Mouse (Mus musculus) liver, embryonic 14.5 days (tissue): ENCODE results near the gene Kyat1. TPM values are rescaled to one million over a fixed set of nuclear protein-coding genes. Genes with fewer than 3 reads are reported as not detected.

Experiments used
- ATAC-seq: fragments of 200-750 bp; cut with Nextera tagmentation; 2 replicates; pipeline ENCODE4 v1.8.0; 2017; ENCODE audit warnings: moderate number of reproducible peaks, mild to moderate bottlenecking, moderate library complexity; ENCODE audit not compliant: insufficient read depth
- DNase-seq, 3 experiments: peaks; one replicate each; pipeline ENCODE4 v3.0.0-alpha.2; 2012 to 2013; ENCODE audit warnings: low read depth in 3 of 3, low spot score in 3 of 3
- H3K27ac ChIP-seq: fragments of 300-500 bp; sonication (generic); 2 replicates; pipeline ENCODE4 v1.5.1; 2014; ENCODE audit warnings: moderate library complexity, mild to moderate bottlenecking, control low read depth, inconsistent platforms
- H3K27me3 ChIP-seq: fragments of 300-500 bp; sonication (generic); 2 replicates; pipeline ENCODE4 v1.6.1; 2014; ENCODE audit warnings: mild to moderate bottlenecking, low read length, moderate library complexity; ENCODE audit not compliant: control insufficient read depth, insufficient read depth
- H3K36me3 ChIP-seq: fragments of 300-500 bp; sonication (generic); replicated peaks from 2 replicates; pipeline ENCODE4 v1.6.1; 2014; ENCODE audit warnings: low read depth; ENCODE audit not compliant: control insufficient read depth, insufficient read depth
- H3K4me1 ChIP-seq, 2 experiments: fragments of 200-500 bp in 1 of 2; fragments of 300-500 bp in 1 of 2; sonication (generic) in 1 of 2; replicated peaks; 2 replicates each; pipeline ENCODE4 v1.6.1; 2012 to 2014; ENCODE audit warnings: antibody characterized with exemption in 1 of 2, inconsistent platforms in 1 of 2, low read length in 1 of 2; ENCODE audit not compliant: control insufficient read depth in 2 of 2, insufficient read depth in 2 of 2
- H3K4me2 ChIP-seq: fragments of 300-500 bp; sonication (generic); 2 replicates; pipeline ENCODE4 v1.6.1; 2014; ENCODE audit warnings: low read depth, mild to moderate bottlenecking, control low read depth, moderate library complexity
- H3K4me3 ChIP-seq, 2 experiments: fragments of 200-500 bp in 1 of 2; fragments of 300-500 bp in 1 of 2; sonication (generic) in 1 of 2; 2 replicates each; pipeline ENCODE4 v1.5.1; 2012 to 2014; ENCODE audit warnings: low read depth in 2 of 2, low read length in 2 of 2, mild to moderate bottlenecking in 2 of 2, control low read depth in 1 of 2, inconsistent platforms in 1 of 2, moderate library complexity in 1 of 2; ENCODE audit not compliant: insufficient read depth in 1 of 2
- H3K9ac ChIP-seq: fragments of 300-500 bp; sonication (generic); replicated peaks from 2 replicates; pipeline ENCODE4 v1.6.1; 2014; ENCODE audit warnings: mild to moderate bottlenecking, control low read depth, moderate library complexity
- H3K9me3 ChIP-seq: fragments of 300-500 bp; sonication (generic); 2 replicates; pipeline ENCODE4 v1.6.1; 2016; ENCODE audit warnings: low read length, mixed read lengths; ENCODE audit not compliant: control insufficient read depth
- CTCF ChIP-seq: IDR thresholded peaks from 2 replicates; pipeline ENCODE4 v1.5.1; 2016; ENCODE audit warnings: antibody characterized with exemption, low read depth, control low read depth
- EP300 ChIP-seq: IDR thresholded peaks from 2 replicates; pipeline ENCODE4 v1.6.1; 2016; ENCODE audit warnings: antibody characterized with exemption, low read depth
- WGBS: fragments of 180-500 bp; shearing (Covaris S2); extraction: QIAGEN DNeasy Blood & Tissue Kit; methylation state at CpG from one replicate; pipeline ENCODE4 v1.1.7; 2014; ENCODE audit not compliant: insufficient replicate concordance; 5-methylcytosine and 5-hydroxymethylcytosine counted together
- polyA plus RNA-seq, 2 experiments: library from polyadenylated mRNA; depleted of rRNA in 1 of 2; stranded (reverse) in 1 of 2; unstranded in 1 of 2; fragments of >200 nt; fragmentation: Nextera tagmentation in 1 of 2; extraction: Ambion mirVana in 1 of 2; gene quantifications; 2 replicates each; pipeline versions ENCODE4 v1.2.1 to v1.2.3; 2012 to 2014

Gene Kyat1
- polyA plus RNA-seq, 2 experiments, result 9.5 to 14.3 TPM

DNA sequence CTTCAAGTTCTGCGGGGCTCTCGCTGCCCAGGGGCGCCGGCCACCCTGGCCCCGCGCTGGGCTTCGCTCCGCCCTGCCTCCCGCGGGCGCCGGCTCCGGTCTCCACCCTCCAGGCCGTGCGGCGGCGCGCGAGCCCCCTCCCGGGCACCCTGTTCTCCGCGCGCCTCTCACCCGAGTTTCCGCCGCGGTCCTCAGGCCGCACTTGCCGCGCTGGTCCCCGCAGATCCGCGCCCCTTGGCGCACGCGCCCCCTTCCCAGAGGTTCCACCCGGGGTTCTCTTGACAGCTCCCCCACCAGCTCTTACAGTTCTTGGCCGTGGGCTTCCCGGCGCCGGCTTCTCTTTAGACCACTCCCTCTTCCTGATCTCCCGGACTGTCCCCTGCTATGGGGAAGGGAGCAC, 32.2 kb upstream of the Kyat1 start:
- Histone ChIP-seq H3K27ac (peak overlapping the region; percentile 53), H3K9ac (peak overlapping the region; percentile 83), H3K27me3 (no peaks in the 10 kb centered on the region), H3K4me1 (peaks cover 12 to 31% of the 10 kb centered on the region in 2 experiments), H3K9me3 (no peaks in the 10 kb centered on the region), H3K36me3 (peaks cover 10% of the 10 kb centered on the region), H3K4me3 (peak overlapping the region; percentile 84 to 94), H3K4me2 (peak overlapping the region; percentile 94)
- ATAC-seq (peak; percentile 84), DNase-seq (no peak)
- under 1% methylated on average over 42 of the region's 42 CpGs for WGBS
- no peak for TF ChIP-seq CTCF
- TF ChIP-seq EP300, result no peak

DNA sequence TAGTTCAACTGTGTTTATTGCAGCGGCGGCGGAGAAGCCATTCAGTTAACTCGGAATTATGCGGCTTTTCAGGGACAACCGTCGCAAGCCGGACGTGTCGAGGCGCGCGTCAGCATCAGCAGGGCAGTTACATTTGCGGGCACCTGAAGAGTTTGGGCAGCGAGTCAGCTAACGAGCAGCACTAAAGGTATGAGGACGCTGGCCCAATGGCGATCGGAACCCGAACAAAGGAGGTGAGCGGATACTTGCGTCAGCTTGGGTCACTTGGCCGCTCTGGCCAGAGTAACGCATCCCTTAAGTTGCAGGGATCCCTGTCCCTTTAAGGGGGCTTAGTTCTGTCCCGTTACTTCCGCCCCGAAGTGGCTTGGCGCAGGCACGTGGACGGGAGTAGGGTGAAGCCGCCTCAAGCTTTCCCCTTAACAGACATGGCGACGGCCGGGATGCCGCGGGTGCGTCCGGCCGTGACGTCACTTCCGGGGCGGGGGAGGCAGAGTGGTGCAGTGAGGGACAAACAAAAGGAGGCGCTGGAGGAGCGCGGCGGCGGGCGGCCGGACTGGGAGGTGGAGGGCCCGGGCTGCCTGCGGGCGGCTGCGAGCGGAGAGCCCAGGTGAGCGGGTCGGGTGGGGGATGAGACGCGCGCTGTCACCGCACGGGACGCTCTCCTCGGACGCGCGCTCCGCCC, 31.7 kb upstream of the Kyat1 start, which contains the start of gene Lrrc8a:
Gene Lrrc8a (plus strand): TSS at position 517 of the 682 bp plus-strand sequence.
- WGBS, result under 1% methylated on average over 67 of the region's 67 CpGs
- peaks cover 12 to 31% of the 10 kb centered on the region in 2 experiments for H3K4me1 ChIP-seq

DNA sequence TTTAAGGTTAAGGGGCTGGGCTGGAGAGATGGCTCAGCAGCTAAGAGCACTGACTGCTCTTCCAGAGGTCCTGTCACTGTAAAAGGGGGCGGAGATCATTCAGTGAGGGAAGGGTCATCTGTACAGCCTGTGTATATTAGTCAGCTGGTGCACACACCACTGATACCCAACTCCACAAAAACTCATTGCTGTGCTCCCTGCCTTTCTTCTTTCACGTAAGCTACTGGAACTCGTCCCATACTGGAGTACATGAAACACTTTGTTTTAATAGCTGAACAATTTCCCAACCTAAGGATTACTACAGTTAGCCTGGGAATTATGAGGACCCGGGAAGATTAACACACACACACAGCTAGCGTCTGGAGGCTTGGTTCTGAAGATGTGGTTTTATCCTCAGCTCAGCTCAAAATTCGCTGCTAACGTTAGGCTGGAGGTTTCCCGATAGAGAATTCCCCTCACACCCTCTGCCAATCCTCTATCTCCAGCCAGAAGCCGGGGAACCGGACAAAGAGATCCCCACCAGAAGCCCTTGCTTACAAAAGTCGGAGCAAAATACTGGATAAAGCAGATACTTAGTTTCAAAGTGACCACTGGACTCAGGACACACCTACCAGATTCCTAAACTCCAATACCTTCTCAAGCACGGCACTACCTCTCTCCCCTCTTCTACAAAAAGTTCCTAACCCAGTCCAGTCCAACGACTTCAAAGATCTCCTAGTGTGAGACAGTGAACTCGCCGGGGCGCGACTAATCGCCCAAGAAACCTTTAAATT, 31.0 kb upstream of the Kyat1 start:
- DNase-seq, result no peak
- Histone ChIP-seq H3K36me3 (peaks cover 8% of the 10 kb centered on the region), H3K27ac (peak overlapping the region; percentile 0), H3K4me3 (peak overlapping the region; percentile 71 to 84), H3K27me3 (no peaks in the 10 kb centered on the region), H3K4me1 (peaks cover 12 to 29% of the 10 kb centered on the region in 2 experiments), H3K9me3 (no peaks in the 10 kb centered on the region), H3K9ac (peak overlapping the region; percentile 83), H3K4me2 (peak overlapping the region; percentile 94)
- 4% methylated on average over 18 of the region's 18 CpGs for WGBS
- ATAC-seq, result no peak
- TF ChIP-seq CTCF, result no peak
- TF ChIP-seq EP300, result no peak

More for the DNA sequence above, 31.7 kb upstream of the Kyat1 start, which contains the start of gene Lrrc8a:
- DNase-seq (peak; percentile 96 to 97 (median 96)), ATAC-seq (peak; percentile 95)
- Histone ChIP-seq H3K9ac (peak within 1 kb of the TSS; percentile 83), H3K9me3 (no peaks in the 10 kb centered on the region), H3K27ac (peak within 1 kb of the TSS; percentile 53), H3K36me3 (peaks cover 10% of the 10 kb centered on the region), H3K4me3 (peak within 1 kb of the TSS; percentile 84 to 94), H3K27me3 (no peaks in the 10 kb centered on the region), H3K4me2 (peak within 1 kb of the TSS; percentile 94)
- TF ChIP-seq CTCF (peak; percentile 55), EP300 (0 out of 2 replicates have a peak, but pooled peaks have one; percentile 39)

DNA sequence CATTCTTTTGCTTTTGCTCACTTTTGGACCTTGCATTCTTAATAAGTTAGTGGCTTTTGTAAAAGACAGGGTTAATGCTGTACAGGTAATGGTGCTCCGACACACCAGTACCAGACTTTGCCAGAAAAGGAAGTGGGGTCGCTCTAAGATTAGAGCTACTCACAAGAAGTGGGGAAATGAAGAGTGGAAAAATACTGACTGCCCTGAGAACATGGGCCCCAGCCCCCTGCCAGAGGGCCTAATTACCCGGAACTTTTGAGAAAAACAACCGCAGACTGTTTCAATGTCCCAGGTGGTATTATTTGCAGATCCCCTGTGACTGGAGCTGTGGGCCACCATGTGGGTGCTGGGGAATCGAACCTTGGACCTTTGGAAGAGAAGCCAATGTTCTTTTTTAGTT, 29.9 kb upstream of the Kyat1 start:
- no peak for ATAC-seq

DNA sequence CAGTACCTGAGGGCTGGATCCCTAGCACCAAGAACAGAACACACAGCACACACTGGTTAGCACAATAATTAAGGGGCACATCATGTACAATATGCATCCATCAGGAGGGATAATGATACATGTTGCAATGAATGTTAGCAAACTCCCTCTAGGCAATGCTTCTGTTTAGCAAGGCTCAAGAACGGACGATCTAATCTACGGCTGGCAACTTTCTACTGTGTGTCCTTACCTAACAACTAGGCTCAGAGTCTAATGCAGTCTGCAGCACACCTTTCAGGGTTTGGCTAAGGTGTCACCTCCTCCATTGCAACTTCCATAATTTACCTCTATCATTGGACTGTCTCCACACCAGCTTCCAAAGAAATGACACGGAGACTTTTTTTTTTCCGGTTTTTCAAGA, 10.6 kb upstream of the Kyat1 start:
- WGBS, result 85% methylated on average over 5 of the region's 5 CpGs
- Histone ChIP-seq H3K9me3 (no peaks in the 10 kb centered on the region), H3K36me3 (no peaks in the 10 kb centered on the region), H3K4me2 (no peak overlapping the region), H3K27me3 (no peaks in the 10 kb centered on the region), H3K9ac (no peak overlapping the region), H3K4me1 (peaks cover 0 to 4% of the 10 kb centered on the region in 2 experiments; a peak in 1 of 4 replicates), H3K27ac (no peak overlapping the region), H3K4me3 (no peak overlapping the region)
- ATAC-seq (no peak), DNase-seq (no peak)
- no peak for TF ChIP-seq CTCF
- no peak for TF ChIP-seq EP300

More for the DNA sequence above, 29.9 kb upstream of the Kyat1 start:
- WGBS, result 36% methylated on average over 5 of the region's 5 CpGs
- DNase-seq, result no peak
- TF ChIP-seq EP300 (no peak), CTCF (no peak)
- Histone ChIP-seq H3K36me3 (no peaks in the 10 kb centered on the region; the same call in 1 of the 2 replicates), H3K9ac (no peak overlapping the region), H3K27ac (no peak overlapping the region), H3K4me2 (no peak overlapping the region), H3K9me3 (no peaks in the 10 kb centered on the region; the same call in 1 of the 2 replicates), H3K27me3 (no peaks in the 10 kb centered on the region), H3K4me3 (no peak overlapping the region), H3K4me1 (peaks cover 12 to 28% of the 10 kb centered on the region in 2 experiments)
